Mouse (Mus musculus): Measurements from ENCODE around the gene Enkur.

DNA sequence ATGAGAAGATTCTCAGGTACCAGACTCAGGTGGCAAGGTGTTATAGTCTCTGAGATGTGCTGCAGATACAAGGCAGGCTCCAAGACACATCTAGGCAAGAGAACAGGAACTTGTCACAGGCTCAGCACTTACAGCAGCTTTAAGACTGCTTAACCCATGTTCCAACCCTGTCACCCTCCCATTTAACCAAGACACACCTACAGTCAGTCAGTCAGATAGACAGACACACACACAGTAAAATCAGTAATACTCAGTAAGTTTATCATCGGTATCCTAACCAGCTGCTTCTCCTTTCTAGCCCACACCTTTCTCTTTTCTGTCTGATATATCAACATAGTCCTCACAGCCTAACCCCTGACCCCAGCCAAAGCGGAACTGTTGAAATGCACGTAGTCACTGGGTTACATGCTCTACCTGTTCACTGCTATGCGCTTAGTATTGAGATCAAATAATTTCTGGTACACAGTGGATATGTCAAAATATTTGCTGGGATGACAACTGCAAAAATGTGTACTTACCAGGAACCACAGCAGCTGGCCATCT lies 30.8 kb upstream of the Enkur start:
- no peak for TF ChIP-seq CTCF (IDR thresholded peaks at IDR 0.05; ENCODE audit: borderline replicate concordance, extremely low read depth, insufficient read depth, insufficient read length)
- no peak for TF ChIP-seq POLR2A (IDR thresholded peaks at IDR 0.05; ENCODE audit: borderline replicate concordance, extremely low read depth, insufficient read depth, insufficient read length, poor library complexity, severe bottlenecking)

Measured in brain, embryonic 14.5 days (tissue).